Mouse (Mus musculus): Measurements from ENCODE around the gene Bean1. TPM values are rescaled to one million over a fixed set of nuclear protein-coding genes. Genes with fewer than 3 reads are reported as not detected.

Gene Bean1
- polyA plus RNA-seq, 1 experiment = not detected

- Histone ChIP-seq H3K4me1 (ENCODE audit: control insufficient read depth) (no peaks in the 10 kb centered on the region), H3K9me3 (ENCODE audit: control insufficient read depth, low read length) (no peaks in the 10 kb centered on the region), H3K4me3 (replicated peaks) (no peak overlapping the region), H3K27me3 (ENCODE audit: control insufficient read depth) (no peaks in the 10 kb centered on the region; the same call in 1 of the 2 replicates), H3K36me3 (ENCODE audit: control insufficient read depth) (no peaks in the 10 kb centered on the region)
- TF ChIP-seq GATA1 (IDR thresholded peaks at IDR 0.05; ENCODE audit: low read length) = no peak
- TF ChIP-seq TAL1 (IDR thresholded peaks at IDR 0.05; ENCODE audit: low read length) = no peak
Observed at GRCm38 (mm10) chr8:104188459-104188858, 18.2 kb downstream of the Bean1 start.

- H3K4me3 ChIP-seq (replicated peaks) = no peak overlapping the region
- H3K9me3 ChIP-seq (ENCODE audit: control insufficient read depth, low read length) = no peaks in the 10 kb centered on the region
- TF ChIP-seq GATA1 (IDR thresholded peaks at IDR 0.05; ENCODE audit: low read length) (no peak), TAL1 (IDR thresholded peaks at IDR 0.05; ENCODE audit: low read length) (no peak)
- H3K27me3 ChIP-seq (ENCODE audit: control insufficient read depth) = no peaks in the 10 kb centered on the region; the same call in 1 of the 2 replicates
- no peaks in the 10 kb centered on the region for H3K36me3 ChIP-seq (ENCODE audit: control insufficient read depth)
- H3K4me1 ChIP-seq (ENCODE audit: control insufficient read depth) = no peaks in the 10 kb centered on the region
Observed at GRCm38 (mm10) chr8:104190777-104191468, 20.7 kb downstream of the Bean1 start.

GRCm38 (mm10) chr8:104191496-104191895 is 21.3 kb downstream of the Bean1 start:
- H3K9me3 ChIP-seq (ENCODE audit: control insufficient read depth, low read length) = no peaks in the 10 kb centered on the region
- H3K36me3 ChIP-seq (ENCODE audit: control insufficient read depth) = no peaks in the 10 kb centered on the region
- TF ChIP-seq TAL1 (IDR thresholded peaks at IDR 0.05; ENCODE audit: low read length) (no peak), GATA1 (IDR thresholded peaks at IDR 0.05; ENCODE audit: low read length) (no peak)
- H3K4me3 ChIP-seq (replicated peaks) = no peak overlapping the region
- no peaks in the 10 kb centered on the region; the same call in 1 of the 2 replicates for H3K27me3 ChIP-seq (ENCODE audit: control insufficient read depth)
- H3K4me1 ChIP-seq (ENCODE audit: control insufficient read depth) = no peaks in the 10 kb centered on the region

- TF ChIP-seq TAL1 (IDR thresholded peaks at IDR 0.05; ENCODE audit: low read length) = no peak
- TF ChIP-seq GATA1 (IDR thresholded peaks at IDR 0.05; ENCODE audit: low read length) = no peak
- Histone ChIP-seq H3K27me3 (ENCODE audit: control insufficient read depth) (no peaks in the 10 kb centered on the region), H3K4me3 (replicated peaks) (no peak overlapping the region), H3K9me3 (ENCODE audit: control insufficient read depth, low read length) (no peaks in the 10 kb centered on the region), H3K4me1 (ENCODE audit: control insufficient read depth) (no peaks in the 10 kb centered on the region), H3K36me3 (ENCODE audit: control insufficient read depth) (no peaks in the 10 kb centered on the region)
Observed at GRCm38 (mm10) chr8:104199802-104200201, 29.6 kb downstream of the Bean1 start.

GRCm38 (mm10) chr8:104201622-104202021 is 31.4 kb downstream of the Bean1 start:
- no peak overlapping the region for H3K4me3 ChIP-seq (replicated peaks)
- no peaks in the 10 kb centered on the region for H3K4me1 ChIP-seq (ENCODE audit: control insufficient read depth)
- TF ChIP-seq TAL1 (IDR thresholded peaks at IDR 0.05; ENCODE audit: low read length) = no peak
- TF ChIP-seq GATA1 (IDR thresholded peaks at IDR 0.05; ENCODE audit: low read length) = no peak
- no peaks in the 10 kb centered on the region for H3K36me3 ChIP-seq (ENCODE audit: control insufficient read depth)
- no peaks in the 10 kb centered on the region for H3K27me3 ChIP-seq (ENCODE audit: control insufficient read depth)
- no peaks in the 10 kb centered on the region for H3K9me3 ChIP-seq (ENCODE audit: control insufficient read depth, low read length)

GRCm38 (mm10) chr8:104202320-104202719 is 32.1 kb downstream of the Bean1 start:
- no peak for TF ChIP-seq TAL1 (IDR thresholded peaks at IDR 0.05; ENCODE audit: low read length)
- no peak for TF ChIP-seq GATA1 (IDR thresholded peaks at IDR 0.05; ENCODE audit: low read length)
- no peaks in the 10 kb centered on the region for H3K4me1 ChIP-seq (ENCODE audit: control insufficient read depth)
- no peaks in the 10 kb centered on the region for H3K27me3 ChIP-seq (ENCODE audit: control insufficient read depth)
- no peak overlapping the region for H3K4me3 ChIP-seq (replicated peaks)
- no peaks in the 10 kb centered on the region for H3K36me3 ChIP-seq (ENCODE audit: control insufficient read depth)
- H3K9me3 ChIP-seq (ENCODE audit: control insufficient read depth, low read length) = no peaks in the 10 kb centered on the region

GRCm38 (mm10) chr8:104205292-104205691 is 35.0 kb downstream of the Bean1 start:
- Histone ChIP-seq H3K36me3 (ENCODE audit: control insufficient read depth) (no peaks in the 10 kb centered on the region), H3K4me3 (replicated peaks) (no peak overlapping the region), H3K9me3 (ENCODE audit: control insufficient read depth, low read length) (no peaks in the 10 kb centered on the region), H3K27me3 (ENCODE audit: control insufficient read depth) (no peaks in the 10 kb centered on the region), H3K4me1 (ENCODE audit: control insufficient read depth) (no peaks in the 10 kb centered on the region)
- TF ChIP-seq TAL1 (IDR thresholded peaks at IDR 0.05; ENCODE audit: low read length) (no peak), GATA1 (IDR thresholded peaks at IDR 0.05; ENCODE audit: low read length) (no peak)

GRCm38 (mm10) chr8:104217601-104218000 is 47.4 kb downstream of the Bean1 start:
- H3K4me1 ChIP-seq (ENCODE audit: control insufficient read depth) = peaks cover 4% of the 10 kb centered on the region
- H3K9me3 ChIP-seq (ENCODE audit: control insufficient read depth, low read length) = no peaks in the 10 kb centered on the region
- TF ChIP-seq TAL1 (IDR thresholded peaks at IDR 0.05; ENCODE audit: low read length) (no peak), GATA1 (IDR thresholded peaks at IDR 0.05; ENCODE audit: low read length) (no peak)
- no peak overlapping the region for H3K4me3 ChIP-seq (replicated peaks)
- H3K27me3 ChIP-seq (ENCODE audit: control insufficient read depth) = no peaks in the 10 kb centered on the region
- no peaks in the 10 kb centered on the region for H3K36me3 ChIP-seq (ENCODE audit: control insufficient read depth)

- H3K9me3 ChIP-seq (ENCODE audit: control insufficient read depth, low read length) = no peaks in the 10 kb centered on the region
- H3K4me3 ChIP-seq (replicated peaks) = no peak overlapping the region
- H3K4me1 ChIP-seq (ENCODE audit: control insufficient read depth) = peaks cover 4% of the 10 kb centered on the region
- H3K27me3 ChIP-seq (ENCODE audit: control insufficient read depth) = no peaks in the 10 kb centered on the region
- H3K36me3 ChIP-seq (ENCODE audit: control insufficient read depth) = no peaks in the 10 kb centered on the region
- no peak for TF ChIP-seq GATA1 (IDR thresholded peaks at IDR 0.05; ENCODE audit: low read length)
- no peak for TF ChIP-seq TAL1 (IDR thresholded peaks at IDR 0.05; ENCODE audit: low read length)
Observed at GRCm38 (mm10) chr8:104219079-104219478, 48.8 kb downstream of the Bean1 start.

Measured in erythroblast, embryonic 14.5 days (primary cell).